Mouse (Mus musculus) kidney, adult 2 months (tissue): ENCODE measurements around the gene Eef1akmt1.

ENCODE experiments used
- CTCF ChIP-seq: fragments of 200-500 bp; conservative IDR thresholded peaks from 2 replicates; pipeline ENCODE4 v1.5.1; 2011; ENCODE audit warnings: low read depth, mild to moderate bottlenecking, control low read depth, low read length, moderate library complexity, mixed read lengths; ENCODE audit not compliant: insufficient read depth, insufficient read length
- POLR2A ChIP-seq: fragments of 200-500 bp; IDR thresholded peaks from one replicate; pipeline ENCODE4 v1.6.1; 2011; ENCODE audit warnings: low read depth, low read length, control low read depth

GRCm38 (mm10) chr14:57527598-57527997 is 43.8 kb downstream of the Eef1akmt1 start:
- no peak for TF ChIP-seq POLR2A
- no peak for TF ChIP-seq CTCF
